Mouse (Mus musculus) hindbrain, embryonic 11.5 days (tissue): ENCODE measurements around the gene 4931422A03Rik. TPM values are rescaled to one million over a fixed set of nuclear protein-coding genes. Genes with fewer than 3 reads are reported as not detected.
"Not testable (repeated sequence)": the region's sequence is repeated elsewhere in the genome, so short reads cannot be mapped to it uniquely, and the experiment has no call there.

Experiments used
- ATAC-seq: fragments of 200-750 bp; cut with Nextera tagmentation; 2 replicates; pipeline ENCODE4 v1.8.0; 2017; ENCODE audit warnings: mild to moderate bottlenecking, moderate TSS enrichment, moderate library complexity; ENCODE audit not compliant: low FRiP score
- DNase-seq: peaks from one replicate; pipeline ENCODE4 v3.0.0-alpha.2; 2015; ENCODE audit warnings: low spot score
- H3K27ac ChIP-seq: fragments of 300-500 bp; sonication (generic); 2 replicates; pipeline ENCODE4 v1.5.1; 2014; ENCODE audit warnings: mild to moderate bottlenecking, low read depth, low read length
- H3K27me3 ChIP-seq: fragments of 300-500 bp; sonication (generic); 2 replicates; pipeline ENCODE4 v1.6.1; 2014; ENCODE audit warnings: mild to moderate bottlenecking, low read length, moderate library complexity, mixed read lengths; ENCODE audit not compliant: control insufficient read depth, insufficient read depth
- H3K36me3 ChIP-seq: fragments of 300-500 bp; sonication (generic); 2 replicates; pipeline ENCODE4 v1.6.1; 2014; ENCODE audit warnings: mild to moderate bottlenecking, low read length, moderate library complexity, mixed read lengths; ENCODE audit not compliant: control insufficient read depth, insufficient read depth
- H3K4me1 ChIP-seq: fragments of 300-500 bp; sonication (generic); replicated peaks from 2 replicates; pipeline ENCODE4 v1.6.1; 2014; ENCODE audit warnings: low read length, mixed read lengths; ENCODE audit not compliant: control insufficient read depth, insufficient read depth
- H3K4me2 ChIP-seq: fragments of 300-500 bp; sonication (generic); replicated peaks from 2 replicates; pipeline ENCODE4 v1.6.1; 2014; ENCODE audit warnings: mild to moderate bottlenecking, low read depth, low read length
- H3K4me3 ChIP-seq: fragments of 300-500 bp; sonication (generic); 2 replicates; pipeline ENCODE4 v1.5.1; 2014; ENCODE audit warnings: low read depth, low read length
- H3K9ac ChIP-seq: fragments of 300-500 bp; sonication (generic); 2 replicates; pipeline ENCODE4 v1.6.1; 2014; ENCODE audit warnings: low read depth, low read length
- H3K9me3 ChIP-seq: fragments of 300-500 bp; sonication (generic); 2 replicates; pipeline ENCODE4 v1.6.1; 2016; ENCODE audit warnings: low read length; ENCODE audit not compliant: control insufficient read depth
- WGBS: fragments of 180-500 bp; shearing (Covaris S2); extraction: QIAGEN DNeasy Blood & Tissue Kit; methylation state at CpG from one replicate; pipeline ENCODE4 v1.1.7; 2014; 5-methylcytosine and 5-hydroxymethylcytosine counted together
- polyA plus RNA-seq: library from polyadenylated mRNA; unstranded; fragments of >200 nt; fragmentation: Nextera tagmentation; extraction: Ambion mirVana; gene quantifications from 2 replicates; pipeline ENCODE4 v1.2.1, GENCODE M21; 2014

4931422A03Rik gene
- polyA plus RNA-seq, 1 experiment from 2014 or later: 2.5 TPM

- Histone ChIP-seq H3K4me1 (no peaks in the 10 kb centered on the region), H3K9me3 (no peaks in the 10 kb centered on the region), H3K27me3 (no peaks in the 10 kb centered on the region), H3K36me3 (no peaks in the 10 kb centered on the region; the same call in 1 of the 2 replicates), H3K4me2 (no peak overlapping the region), H3K9ac (no peak overlapping the region), H3K4me3 (no peak overlapping the region), H3K27ac (no peak overlapping the region)
- no peak for ATAC-seq
- DNase-seq: peak; percentile 83
- 36% methylated on average over 3 of the region's 3 CpGs for WGBS
Observed at GRCm38 (mm10) chr2:104034832-104035472, 6.8 kb upstream of the 4931422A03Rik start.

- 91% methylated on average over 3 of the region's 3 CpGs for WGBS
- H3K27ac ChIP-seq: no peak overlapping the region
- no peak for DNase-seq
Observed at GRCm38 (mm10) chr2:104032056-104032455, 3.9 kb upstream of the 4931422A03Rik start.

GRCm38 (mm10) chr2:104030381-104030780, 2.2 kb upstream of the 4931422A03Rik start:
- ATAC-seq: no peak

More at GRCm38 (mm10) chr2:104032056-104032455, 3.9 kb upstream of the 4931422A03Rik start:
- Histone ChIP-seq H3K4me2 (no peak overlapping the region), H3K4me3 (no peak overlapping the region), H3K4me1 (no peaks in the 10 kb centered on the region), H3K27me3 (no peaks in the 10 kb centered on the region), H3K9ac (no peak overlapping the region), H3K9me3 (no peaks in the 10 kb centered on the region), H3K36me3 (no peaks in the 10 kb centered on the region; the same call in 1 of the 2 replicates)
- no peak for ATAC-seq

GRCm38 (mm10) chr2:104029074-104029473, 913 bp upstream of the 4931422A03Rik start:
- H3K9me3 ChIP-seq: no peaks in the 10 kb centered on the region
- ATAC-seq: no peak
- WGBS: 84% methylated on average over 2 of the region's 2 CpGs
- 0 out of 2 replicates have a peak overlapping the region, but pooled peaks have one; percentile 82 for H3K4me2 ChIP-seq
- no peaks in the 10 kb centered on the region for H3K27me3 ChIP-seq
- DNase-seq: no peak
- no peak overlapping the region for H3K4me3 ChIP-seq
- H3K9ac ChIP-seq: no peak overlapping the region
- no peaks in the 10 kb centered on the region for H3K4me1 ChIP-seq
- H3K27ac ChIP-seq: no peak overlapping the region
- no peaks in the 10 kb centered on the region for H3K36me3 ChIP-seq

More at GRCm38 (mm10) chr2:104030381-104030780, 2.2 kb upstream of the 4931422A03Rik start:
- no peaks in the 10 kb centered on the region for H3K27me3 ChIP-seq
- H3K4me2 ChIP-seq: no peak overlapping the region
- 89% methylated on average over 3 of the region's 3 CpGs for WGBS
- no peaks in the 10 kb centered on the region for H3K9me3 ChIP-seq
- no peaks in the 10 kb centered on the region for H3K36me3 ChIP-seq
- no peaks in the 10 kb centered on the region for H3K4me1 ChIP-seq
- DNase-seq: no peak
- H3K9ac ChIP-seq: no peak overlapping the region
- H3K27ac ChIP-seq: no peak overlapping the region
- no peak overlapping the region for H3K4me3 ChIP-seq

GRCm38 (mm10) chr2:104027458-104028138, 563 bp downstream of the 4931422A03Rik start, which contains the start of gene Fbxo3:
Gene Fbxo3 (plus strand): TSS chr2:104027721.
- peak; percentile 96 for ATAC-seq
- WGBS: under 1% methylated on average over 27 of the region's 44 CpGs

GRCm38 (mm10) chr2:104024656-104025055, 3.5 kb downstream of the 4931422A03Rik start:
- H3K4me3 ChIP-seq: no peak overlapping the region
- ATAC-seq (no peak), DNase-seq (no peak)

More at GRCm38 (mm10) chr2:104027458-104028138, 563 bp downstream of the 4931422A03Rik start, which contains the start of gene Fbxo3:
- Histone ChIP-seq H3K9ac (peak within 1 kb of the TSS; percentile 94), H3K4me1 (no peaks in the 10 kb centered on the region), H3K27me3 (no peaks in the 10 kb centered on the region), H3K4me2 (peak within 1 kb of the TSS; percentile 82), H3K4me3 (peak within 1 kb of the TSS; percentile 59), H3K9me3 (no peaks in the 10 kb centered on the region), H3K27ac (no peak within 1 kb of the TSS; the same call in 1 of the 2 replicates), H3K36me3 (no peaks in the 10 kb centered on the region)
- peak; percentile 80 for DNase-seq

GRCm38 (mm10) chr2:104023096-104023495, 5.1 kb downstream of the 4931422A03Rik start:
- H3K9ac ChIP-seq: no peak overlapping the region
- no peaks in the 10 kb centered on the region for H3K27me3 ChIP-seq
- no peak overlapping the region for H3K4me2 ChIP-seq
- 94% methylated on average over 7 of the region's 7 CpGs for WGBS
- no peaks in the 10 kb centered on the region for H3K4me1 ChIP-seq
- DNase-seq: no peak
- H3K27ac ChIP-seq: no peak overlapping the region
- H3K36me3 ChIP-seq: no peaks in the 10 kb centered on the region
- no peaks in the 10 kb centered on the region for H3K9me3 ChIP-seq
- no peak for ATAC-seq
- H3K4me3 ChIP-seq: no peak overlapping the region

More at GRCm38 (mm10) chr2:104024656-104025055, 3.5 kb downstream of the 4931422A03Rik start:
- 90% methylated on average over 4 of the region's 4 CpGs for WGBS
- no peaks in the 10 kb centered on the region for H3K36me3 ChIP-seq
- no peaks in the 10 kb centered on the region for H3K4me1 ChIP-seq
- H3K4me2 ChIP-seq: no peak overlapping the region
- H3K9ac ChIP-seq: no peak overlapping the region
- no peak overlapping the region for H3K27ac ChIP-seq
- H3K9me3 ChIP-seq: no peaks in the 10 kb centered on the region
- H3K27me3 ChIP-seq: no peaks in the 10 kb centered on the region

- H3K9ac ChIP-seq, H3K9me3 ChIP-seq, H3K4me1 ChIP-seq, H3K27me3 ChIP-seq, H3K27ac ChIP-seq, H3K36me3 ChIP-seq, H3K4me2 ChIP-seq, H3K4me3 ChIP-seq, ATAC-seq, DNase-seq: not testable (repeated sequence)
- 97% methylated on average over 3 of the region's 3 CpGs for WGBS
Observed at GRCm38 (mm10) chr2:104008853-104009252, 19.3 kb downstream of the 4931422A03Rik start.
